Mouse (Mus musculus): ENCODE measurements around the gene Gp1ba. TPM values are rescaled to one million over a fixed set of nuclear protein-coding genes. Genes with fewer than 3 reads are reported as not detected.

Gp1ba gene
- polyA plus RNA-seq, 2 experiments, result 4.5 to 7.6 TPM

GRCm38 (mm10) chr11:70608381-70609066, 30.4 kb upstream of the Gp1ba start:
- TF ChIP-seq CTCF (IDR thresholded peaks at IDR 0.05; ENCODE audit: low read depth) (peak; percentile 65), EP300 (IDR thresholded peaks at IDR 0.05; ENCODE audit: low read depth) (no peak)
- 81% methylated on average over 26 of the region's 26 CpGs for WGBS (ENCODE audit: insufficient replicate concordance)

GRCm38 (mm10) chr11:70610752-70611151, 28.2 kb upstream of the Gp1ba start:
- H3K9ac ChIP-seq (replicated peaks), result no peak overlapping the region
- TF ChIP-seq EP300 (IDR thresholded peaks at IDR 0.05; ENCODE audit: low read depth), result no peak
- TF ChIP-seq CTCF (IDR thresholded peaks at IDR 0.05; ENCODE audit: low read depth), result no peak
- DNase-seq (ENCODE audit: low read depth in 3 of 3, low spot score in 3 of 3), result no peak
- no peak overlapping the region for H3K4me3 ChIP-seq (ENCODE audit: insufficient read depth in 1 of 2, low read depth in 2 of 2, low read length in 2 of 2)
- H3K4me2 ChIP-seq (ENCODE audit: low read depth), result no peak overlapping the region
- H3K27ac ChIP-seq, result no peak overlapping the region
- no peak for ATAC-seq (ENCODE audit: insufficient read depth)
- H3K4me1 ChIP-seq (replicated peaks; ENCODE audit: control insufficient read depth in 2 of 2, insufficient read depth in 2 of 2, low read length in 1 of 2), result peaks cover 0 to 5% of the 10 kb centered on the region in 2 experiments; a peak in 2 of 4 replicates
- 71% methylated on average over 4 of the region's 4 CpGs for WGBS (ENCODE audit: insufficient replicate concordance)
- H3K27me3 ChIP-seq (ENCODE audit: control insufficient read depth, insufficient read depth, low read length), result no peaks in the 10 kb centered on the region
- no peaks in the 10 kb centered on the region for H3K9me3 ChIP-seq (ENCODE audit: control insufficient read depth, low read length)
- peaks cover 5% of the 10 kb centered on the region; the same call in 1 of the 2 replicates for H3K36me3 ChIP-seq (replicated peaks; ENCODE audit: control insufficient read depth, insufficient read depth, low read depth)

More at GRCm38 (mm10) chr11:70608381-70609066, 30.4 kb upstream of the Gp1ba start:
- Histone ChIP-seq H3K27me3 (ENCODE audit: control insufficient read depth, insufficient read depth, low read length) (no peaks in the 10 kb centered on the region), H3K27ac (no peak overlapping the region), H3K36me3 (replicated peaks; ENCODE audit: control insufficient read depth, insufficient read depth, low read depth) (peaks cover 5% of the 10 kb centered on the region; the same call in 1 of the 2 replicates), H3K4me3 (ENCODE audit: insufficient read depth in 1 of 2, low read depth in 2 of 2, low read length in 2 of 2) (no peak overlapping the region), H3K9me3 (ENCODE audit: control insufficient read depth, low read length) (no peaks in the 10 kb centered on the region), H3K4me1 (replicated peaks; ENCODE audit: control insufficient read depth in 2 of 2, insufficient read depth in 2 of 2, low read length in 1 of 2) (no peaks in the 10 kb centered on the region), H3K4me2 (ENCODE audit: low read depth) (no peak overlapping the region), H3K9ac (replicated peaks) (no peak overlapping the region)
- ATAC-seq (ENCODE audit: insufficient read depth) (no peak), DNase-seq (ENCODE audit: low read depth in 3 of 3, low spot score in 3 of 3) (no peak)

- H3K4me1 ChIP-seq (replicated peaks; ENCODE audit: control insufficient read depth in 2 of 2, insufficient read depth in 2 of 2, low read length in 1 of 2), result peaks cover 0 to 5% of the 10 kb centered on the region in 2 experiments; a peak in 2 of 4 replicates
- TF ChIP-seq EP300 (IDR thresholded peaks at IDR 0.05; ENCODE audit: low read depth) (no peak), CTCF (IDR thresholded peaks at IDR 0.05; ENCODE audit: low read depth) (peak; percentile 51)
- no peak overlapping the region for H3K4me3 ChIP-seq (ENCODE audit: insufficient read depth in 1 of 2, low read depth in 2 of 2, low read length in 2 of 2)
- no peak overlapping the region for H3K4me2 ChIP-seq (ENCODE audit: low read depth)
- no peak overlapping the region for H3K27ac ChIP-seq
- H3K27me3 ChIP-seq (ENCODE audit: control insufficient read depth, insufficient read depth, low read length), result no peaks in the 10 kb centered on the region
- 74% methylated on average over 7 of the region's 7 CpGs for WGBS (ENCODE audit: insufficient replicate concordance)
- no peak overlapping the region for H3K9ac ChIP-seq (replicated peaks)
- ATAC-seq (ENCODE audit: insufficient read depth), result no peak
- no peak for DNase-seq (ENCODE audit: low read depth in 3 of 3, low spot score in 3 of 3)
- no peaks in the 10 kb centered on the region for H3K9me3 ChIP-seq (ENCODE audit: control insufficient read depth, low read length)
- H3K36me3 ChIP-seq (replicated peaks; ENCODE audit: control insufficient read depth, insufficient read depth, low read depth), result peaks cover 5% of the 10 kb centered on the region; the same call in 1 of the 2 replicates
Measured at GRCm38 (mm10) chr11:70612505-70612904, 26.4 kb upstream of the Gp1ba start.

- Histone ChIP-seq H3K27ac (no peak overlapping the region), H3K27me3 (ENCODE audit: control insufficient read depth, insufficient read depth, low read length) (no peaks in the 10 kb centered on the region), H3K4me2 (ENCODE audit: low read depth) (peak overlapping the region; percentile 82), H3K9ac (replicated peaks) (peak overlapping the region; percentile 49), H3K9me3 (ENCODE audit: control insufficient read depth, low read length) (no peaks in the 10 kb centered on the region), H3K4me1 (replicated peaks; ENCODE audit: control insufficient read depth in 2 of 2, insufficient read depth in 2 of 2, low read length in 1 of 2) (peaks cover 0 to 5% of the 10 kb centered on the region in 2 experiments; a peak in 2 of 4 replicates), H3K36me3 (replicated peaks; ENCODE audit: control insufficient read depth, insufficient read depth, low read depth) (no peaks in the 10 kb centered on the region), H3K4me3 (ENCODE audit: insufficient read depth in 1 of 2, low read depth in 2 of 2, low read length in 2 of 2) (peak overlapping the region; percentile 54 to 55)
- DNase-seq (ENCODE audit: low read depth in 3 of 3, low spot score in 3 of 3) (peak; percentile 43 to 56 (median 45)), ATAC-seq (ENCODE audit: insufficient read depth) (peak; percentile 82)
- WGBS (ENCODE audit: insufficient replicate concordance), result under 1% methylated on average over 17 of the region's 17 CpGs
- TF ChIP-seq EP300 (IDR thresholded peaks at IDR 0.05; ENCODE audit: low read depth) (no peak), CTCF (IDR thresholded peaks at IDR 0.05; ENCODE audit: low read depth) (no peak)
Measured at GRCm38 (mm10) chr11:70615074-70615473, 23.8 kb upstream of the Gp1ba start.

- H3K9ac ChIP-seq (replicated peaks), result peak within 1 kb of the TSS; percentile 49
- H3K4me1 ChIP-seq (replicated peaks; ENCODE audit: control insufficient read depth in 2 of 2, insufficient read depth in 2 of 2, low read length in 1 of 2), result peaks cover 0 to 5% of the 10 kb centered on the region in 2 experiments; a peak in 2 of 4 replicates
- H3K9me3 ChIP-seq (ENCODE audit: control insufficient read depth, low read length), result no peaks in the 10 kb centered on the region
- H3K36me3 ChIP-seq (replicated peaks; ENCODE audit: control insufficient read depth, insufficient read depth, low read depth), result no peaks in the 10 kb centered on the region
- no peak for TF ChIP-seq CTCF (IDR thresholded peaks at IDR 0.05; ENCODE audit: low read depth)
- TF ChIP-seq EP300 (IDR thresholded peaks at IDR 0.05; ENCODE audit: low read depth), result no peak
- peak within 1 kb of the TSS; percentile 54 to 55 for H3K4me3 ChIP-seq (ENCODE audit: insufficient read depth in 1 of 2, low read depth in 2 of 2, low read length in 2 of 2)
- WGBS (ENCODE audit: insufficient replicate concordance), result 16% methylated on average over 21 of the region's 21 CpGs
- ATAC-seq (ENCODE audit: insufficient read depth) (no peak), DNase-seq (ENCODE audit: low read depth in 3 of 3, low spot score in 3 of 3) (no peak)
- H3K27ac ChIP-seq, result no peak within 1 kb of the TSS
- H3K4me2 ChIP-seq (ENCODE audit: low read depth), result peak within 1 kb of the TSS; percentile 82
- no peaks in the 10 kb centered on the region for H3K27me3 ChIP-seq (ENCODE audit: control insufficient read depth, insufficient read depth, low read length)
Measured at GRCm38 (mm10) chr11:70615516-70616093, 23.3 kb upstream of the Gp1ba start, which contains the start of gene 4930544D05Rik. TSS of gene 4930544D05Rik (plus strand) at chr11:70615848.

Data from liver, embryonic 14.5 days (tissue).